Mouse (Mus musculus): ENCODE results near the gene Il5.

Il5 gene

GRCm38 (mm10) chr11:53734970-53735681 is 14.5 kb downstream of the Il5 start:
- no peaks in the 10 kb centered on the region for H3K36me3 ChIP-seq (ENCODE audit: insufficient read depth, low read length)
- H3K27me3 ChIP-seq (ENCODE audit: insufficient read depth, low read length), result peaks cover 3% of the 10 kb centered on the region; the same call in 1 of the 2 replicates
- TF ChIP-seq POU5F1 (IDR thresholded peaks at IDR 0.05; ENCODE audit: borderline replicate concordance, low read length), result no peak
- TF ChIP-seq NANOG (IDR thresholded peaks at IDR 0.05; ENCODE audit: borderline replicate concordance, low read length), result no peak
- TF ChIP-seq CTCF (conservative IDR thresholded peaks at IDR 0.05; ENCODE audit: low read length), result no peak
- H3K9me3 ChIP-seq (ENCODE audit: low read length), result no peaks in the 10 kb centered on the region
- H3K4me3 ChIP-seq (replicated peaks; ENCODE audit: low read length), result no peak overlapping the region
- peaks cover 10% of the 10 kb centered on the region for H3K4me1 ChIP-seq (replicated peaks; ENCODE audit: low read depth, low read length)

- TF ChIP-seq POU5F1 (IDR thresholded peaks at IDR 0.05; ENCODE audit: borderline replicate concordance, low read length) (no peak), CTCF (conservative IDR thresholded peaks at IDR 0.05; ENCODE audit: low read length) (peak; percentile 87), NANOG (IDR thresholded peaks at IDR 0.05; ENCODE audit: borderline replicate concordance, low read length) (no peak)
- Histone ChIP-seq H3K4me3 (replicated peaks; ENCODE audit: low read length) (0 out of 2 replicates have a peak overlapping the region, but pooled peaks have one; percentile 26), H3K4me1 (replicated peaks; ENCODE audit: low read depth, low read length) (peaks cover 10% of the 10 kb centered on the region), H3K9me3 (ENCODE audit: low read length) (no peaks in the 10 kb centered on the region), H3K36me3 (ENCODE audit: insufficient read depth, low read length) (no peaks in the 10 kb centered on the region), H3K27me3 (ENCODE audit: insufficient read depth, low read length) (peaks cover 3% of the 10 kb centered on the region; the same call in 1 of the 2 replicates)
Measured at GRCm38 (mm10) chr11:53735682-53736245, 15.2 kb downstream of the Il5 start.

GRCm38 (mm10) chr11:53736771-53737572 is 16.4 kb downstream of the Il5 start:
- Histone ChIP-seq H3K9me3 (ENCODE audit: low read length) (no peaks in the 10 kb centered on the region), H3K4me3 (replicated peaks; ENCODE audit: low read length) (no peak overlapping the region), H3K27me3 (ENCODE audit: insufficient read depth, low read length) (peaks cover 3% of the 10 kb centered on the region; the same call in 1 of the 2 replicates), H3K36me3 (ENCODE audit: insufficient read depth, low read length) (no peaks in the 10 kb centered on the region), H3K4me1 (replicated peaks; ENCODE audit: low read depth, low read length) (peaks cover 10% of the 10 kb centered on the region)
- TF ChIP-seq NANOG (IDR thresholded peaks at IDR 0.05; ENCODE audit: borderline replicate concordance, low read length) (no peak), POU5F1 (IDR thresholded peaks at IDR 0.05; ENCODE audit: borderline replicate concordance, low read length) (no peak), CTCF (conservative IDR thresholded peaks at IDR 0.05; ENCODE audit: low read length) (peak; percentile 69)

- no peak for TF ChIP-seq POU5F1 (IDR thresholded peaks at IDR 0.05; ENCODE audit: borderline replicate concordance, low read length)
- TF ChIP-seq CTCF (conservative IDR thresholded peaks at IDR 0.05; ENCODE audit: low read length), result peak; percentile 48
- H3K27me3 ChIP-seq (ENCODE audit: insufficient read depth, low read length), result peaks cover 3% of the 10 kb centered on the region; the same call in 1 of the 2 replicates
- no peaks in the 10 kb centered on the region for H3K36me3 ChIP-seq (ENCODE audit: insufficient read depth, low read length)
- H3K4me3 ChIP-seq (replicated peaks; ENCODE audit: low read length), result no peak overlapping the region
- no peaks in the 10 kb centered on the region for H3K9me3 ChIP-seq (ENCODE audit: low read length)
- peaks cover 13% of the 10 kb centered on the region for H3K4me1 ChIP-seq (replicated peaks; ENCODE audit: low read depth, low read length)
Measured at GRCm38 (mm10) chr11:53737573-53737946, 17.0 kb downstream of the Il5 start.

- H3K4me3 ChIP-seq (replicated peaks; ENCODE audit: low read length), result no peak overlapping the region
Measured at GRCm38 (mm10) chr11:53742353-53742752, 21.8 kb downstream of the Il5 start.

GRCm38 (mm10) chr11:53745260-53745659 is 24.7 kb downstream of the Il5 start:
- TF ChIP-seq CTCF (conservative IDR thresholded peaks at IDR 0.05; ENCODE audit: low read length), result no peak
- no peak for TF ChIP-seq NANOG (IDR thresholded peaks at IDR 0.05; ENCODE audit: borderline replicate concordance, low read length)
- TF ChIP-seq POU5F1 (IDR thresholded peaks at IDR 0.05; ENCODE audit: borderline replicate concordance, low read length), result no peak
- peaks cover 28% of the 10 kb centered on the region for H3K4me1 ChIP-seq (replicated peaks; ENCODE audit: low read depth, low read length)
- H3K4me3 ChIP-seq (replicated peaks; ENCODE audit: low read length), result no peak overlapping the region
- no peaks in the 10 kb centered on the region for H3K9me3 ChIP-seq (ENCODE audit: low read length)
- H3K36me3 ChIP-seq (ENCODE audit: insufficient read depth, low read length), result no peaks in the 10 kb centered on the region
- no peaks in the 10 kb centered on the region for H3K27me3 ChIP-seq (ENCODE audit: insufficient read depth, low read length)

More at GRCm38 (mm10) chr11:53742353-53742752, 21.8 kb downstream of the Il5 start:
- H3K27me3 ChIP-seq (ENCODE audit: insufficient read depth, low read length), result no peaks in the 10 kb centered on the region
- TF ChIP-seq CTCF (conservative IDR thresholded peaks at IDR 0.05; ENCODE audit: low read length) (no peak), NANOG (IDR thresholded peaks at IDR 0.05; ENCODE audit: borderline replicate concordance, low read length) (no peak), POU5F1 (IDR thresholded peaks at IDR 0.05; ENCODE audit: borderline replicate concordance, low read length) (no peak)
- no peaks in the 10 kb centered on the region for H3K36me3 ChIP-seq (ENCODE audit: insufficient read depth, low read length)
- peaks cover 14% of the 10 kb centered on the region for H3K4me1 ChIP-seq (replicated peaks; ENCODE audit: low read depth, low read length)
- no peaks in the 10 kb centered on the region for H3K9me3 ChIP-seq (ENCODE audit: low read length)

GRCm38 (mm10) chr11:53747985-53748384 is 27.4 kb downstream of the Il5 start:
- TF ChIP-seq CTCF (conservative IDR thresholded peaks at IDR 0.05; ENCODE audit: low read length), result no peak
- TF ChIP-seq POU5F1 (IDR thresholded peaks at IDR 0.05; ENCODE audit: borderline replicate concordance, low read length), result no peak
- TF ChIP-seq NANOG (IDR thresholded peaks at IDR 0.05; ENCODE audit: borderline replicate concordance, low read length), result no peak
- no peak overlapping the region for H3K4me3 ChIP-seq (replicated peaks; ENCODE audit: low read length)
- no peaks in the 10 kb centered on the region for H3K27me3 ChIP-seq (ENCODE audit: insufficient read depth, low read length)
- H3K36me3 ChIP-seq (ENCODE audit: insufficient read depth, low read length), result no peaks in the 10 kb centered on the region
- no peaks in the 10 kb centered on the region for H3K9me3 ChIP-seq (ENCODE audit: low read length)
- peaks cover 31% of the 10 kb centered on the region for H3K4me1 ChIP-seq (replicated peaks; ENCODE audit: low read depth, low read length)

- Histone ChIP-seq H3K4me1 (replicated peaks; ENCODE audit: low read depth, low read length) (peaks cover 35% of the 10 kb centered on the region), H3K9me3 (ENCODE audit: low read length) (no peaks in the 10 kb centered on the region), H3K27me3 (ENCODE audit: insufficient read depth, low read length) (no peaks in the 10 kb centered on the region), H3K36me3 (ENCODE audit: insufficient read depth, low read length) (no peaks in the 10 kb centered on the region), H3K4me3 (replicated peaks; ENCODE audit: low read length) (no peak overlapping the region)
- TF ChIP-seq CTCF (conservative IDR thresholded peaks at IDR 0.05; ENCODE audit: low read length) (no peak), POU5F1 (IDR thresholded peaks at IDR 0.05; ENCODE audit: borderline replicate concordance, low read length) (no peak), NANOG (IDR thresholded peaks at IDR 0.05; ENCODE audit: borderline replicate concordance, low read length) (no peak)
Measured at GRCm38 (mm10) chr11:53748614-53749013, 28.0 kb downstream of the Il5 start.
